Mouse (Mus musculus) G1E-ER4 (cell line): ENCODE measurements around the gene Trim65. TPM values are rescaled to one million over a fixed set of nuclear protein-coding genes. Genes with fewer than 3 reads are reported as not detected.

ENCODE experiments used
- GATA1 ChIP-seq: IDR thresholded peaks from one replicate; pipeline ENCODE4 v1.8.0; 2012; ENCODE audit warnings: low read length, inconsistent platforms
- polyA plus RNA-seq: library from polyadenylated mRNA; stranded (reverse); fragments of >175 nt; gene quantifications from 2 replicates; pipeline ENCODE4 v1.2.3, GENCODE M21; 2012

Gene Trim65
- polyA plus RNA-seq, 1 experiment, result not detected

- no peak for TF ChIP-seq GATA1
Observed at GRCm38 (mm10) chr11:116127156-116127980, 3.6 kb downstream of the Trim65 start, which contains the start of gene Trim47. Gene Trim47, minus strand, starts transcription at chr11:116127210.

DNA sequence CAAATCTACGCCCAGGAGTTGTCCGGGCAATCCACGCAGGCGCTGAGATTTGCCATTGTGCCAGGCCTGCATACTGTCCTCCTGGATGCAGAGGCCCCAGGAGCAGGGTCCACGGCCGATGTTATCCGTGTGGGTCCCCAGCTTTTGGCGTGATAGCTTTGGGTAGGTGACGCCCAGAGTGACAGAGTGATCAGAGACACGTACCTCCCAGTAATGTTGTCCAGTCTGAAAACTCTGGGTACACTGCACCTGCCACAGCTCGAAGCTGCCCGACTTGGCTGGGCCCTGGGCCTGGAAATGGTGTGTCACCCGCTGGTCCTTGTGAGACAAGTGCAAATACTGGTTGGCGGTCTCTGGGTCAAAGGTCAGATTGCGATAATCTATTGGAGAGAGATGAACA is 4.7 kb downstream of the Trim65 start:
- TF ChIP-seq GATA1, result no peak

GRCm38 (mm10) chr11:116117819-116118218 is 13.1 kb downstream of the Trim65 start:
- no peak for TF ChIP-seq GATA1

GRCm38 (mm10) chr11:116117241-116117640 is 13.7 kb downstream of the Trim65 start:
- no peak for TF ChIP-seq GATA1

- no peak for TF ChIP-seq GATA1
Observed at GRCm38 (mm10) chr11:116111611-116112203, 19.2 kb downstream of the Trim65 start.

DNA sequence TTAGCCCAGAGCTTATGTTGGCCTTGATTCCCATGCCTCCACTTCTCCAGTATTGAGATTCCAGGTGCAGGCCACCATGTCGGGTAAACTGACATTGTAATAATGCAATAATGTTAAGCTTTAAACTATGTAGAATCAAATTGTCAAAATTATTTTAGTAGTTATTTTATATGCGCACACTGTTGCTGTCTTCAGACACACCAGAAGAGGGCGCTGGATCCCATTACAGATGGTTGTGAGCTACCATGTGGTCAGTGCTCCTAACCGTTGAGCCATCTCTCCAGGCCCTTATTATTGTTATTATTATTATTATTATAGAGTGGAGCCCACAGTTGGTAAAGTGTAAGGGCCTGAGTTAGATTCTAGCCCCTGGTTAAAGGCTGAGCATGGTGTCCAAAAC is 19.9 kb downstream of the Trim65 start:
- no peak for TF ChIP-seq GATA1

- TF ChIP-seq GATA1, result no peak
Observed at GRCm38 (mm10) chr11:116110540-116110939, 20.4 kb downstream of the Trim65 start.

- TF ChIP-seq GATA1, result no peak
Observed at GRCm38 (mm10) chr11:116110131-116110530, 20.8 kb downstream of the Trim65 start.

GRCm38 (mm10) chr11:116109441-116110081 is 21.4 kb downstream of the Trim65 start:
- TF ChIP-seq GATA1, result no peak

DNA sequence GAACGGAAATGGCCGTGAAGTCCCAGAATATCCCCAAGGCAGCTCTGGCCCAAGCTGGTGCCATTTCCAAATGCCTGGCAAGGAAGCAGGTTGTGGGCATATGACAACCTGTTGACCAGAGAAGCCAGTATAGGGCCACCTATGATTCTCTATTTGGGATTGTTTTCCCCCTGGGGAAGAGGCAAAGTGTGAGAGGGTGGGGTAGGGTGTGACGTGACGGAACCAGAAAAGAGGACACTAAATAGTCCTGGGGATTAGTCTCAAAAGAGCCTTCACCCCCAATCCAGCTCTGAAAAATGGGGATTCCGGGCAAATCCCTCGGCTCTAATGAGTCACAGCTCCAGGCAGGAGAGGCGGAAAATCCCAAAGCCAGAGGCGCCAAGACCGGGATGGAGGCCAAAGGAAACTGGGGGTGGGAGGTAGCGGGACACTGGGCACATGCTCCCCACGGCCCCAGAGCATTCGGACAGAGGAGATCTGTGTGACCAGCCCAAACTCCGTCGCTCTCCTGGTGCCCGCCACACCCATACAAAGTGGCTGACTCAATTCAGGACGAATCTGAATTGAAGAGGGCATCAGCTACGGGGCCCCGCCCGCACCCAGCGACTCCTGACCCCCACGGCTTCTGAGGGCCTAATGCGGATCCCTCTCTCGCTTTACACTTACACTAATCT is 22.3 kb downstream of the Trim65 start:
- TF ChIP-seq GATA1, result no peak

DNA sequence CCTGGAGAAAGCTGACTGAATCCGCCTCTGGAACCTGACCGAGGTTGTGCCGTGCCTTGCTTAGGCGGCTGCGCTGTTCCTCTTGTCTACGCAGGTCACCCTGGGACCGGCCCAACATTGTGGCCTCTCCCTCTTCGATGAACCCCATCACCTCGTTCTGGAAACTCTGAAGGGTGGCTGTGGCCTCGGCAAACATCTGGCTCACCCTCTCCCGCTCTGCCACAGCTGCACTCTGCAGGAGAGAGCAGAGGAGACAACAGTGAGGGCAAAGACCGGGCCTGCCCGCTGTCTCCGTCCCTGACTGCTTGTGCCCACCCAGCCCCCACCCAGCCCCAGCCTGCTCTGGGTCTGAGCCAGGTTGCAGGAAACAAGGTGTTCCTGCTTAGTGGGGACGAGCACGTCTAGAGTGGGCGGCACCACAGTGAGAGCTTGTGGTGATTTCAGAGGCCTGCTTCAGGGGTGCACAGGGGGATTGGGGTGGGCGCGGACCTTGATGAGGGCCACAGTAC is 23.1 kb downstream of the Trim65 start:
- no peak for TF ChIP-seq GATA1

- TF ChIP-seq GATA1, result no peak
Observed at GRCm38 (mm10) chr11:116106963-116107776, 23.8 kb downstream of the Trim65 start.

DNA sequence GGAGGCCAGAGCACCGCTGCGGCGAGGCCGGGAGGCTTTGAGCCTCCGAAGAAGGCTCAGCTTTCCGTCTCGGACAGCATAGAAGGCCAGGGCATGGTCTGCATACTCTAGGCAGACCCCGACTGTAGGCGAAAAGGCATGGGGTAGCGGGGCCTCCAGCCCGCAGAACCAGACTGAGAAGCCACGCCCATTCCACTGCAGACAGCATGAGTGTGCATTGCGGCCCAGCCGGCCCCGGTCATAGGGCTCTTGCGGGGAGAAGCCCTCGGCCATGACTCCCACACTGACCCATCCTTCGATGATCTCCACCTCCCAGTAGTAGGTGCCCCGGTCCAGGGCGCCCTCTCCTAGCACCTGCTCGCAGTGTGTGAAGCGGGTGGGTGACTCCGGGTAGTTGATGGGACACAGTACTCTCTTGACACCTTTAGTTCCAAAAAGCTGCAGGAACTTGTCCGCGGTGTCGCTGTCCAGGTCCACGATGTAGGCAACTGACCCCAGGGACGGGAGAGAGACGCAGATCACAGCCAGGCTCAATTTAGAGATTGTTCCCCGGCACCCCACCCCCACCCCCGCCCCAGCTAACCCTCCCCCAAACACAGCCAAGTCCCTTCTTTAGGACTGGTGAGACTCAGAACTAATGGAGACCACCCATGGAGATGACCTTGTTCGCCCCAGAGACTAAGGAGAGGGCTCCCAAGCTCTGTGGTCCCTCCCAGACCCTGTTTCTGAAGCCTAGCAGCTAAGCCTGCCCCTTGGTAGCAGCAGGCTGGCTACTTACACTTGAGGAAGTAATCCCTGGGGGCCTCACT is 24.6 kb downstream of the Trim65 start:
- TF ChIP-seq GATA1, result no peak

DNA sequence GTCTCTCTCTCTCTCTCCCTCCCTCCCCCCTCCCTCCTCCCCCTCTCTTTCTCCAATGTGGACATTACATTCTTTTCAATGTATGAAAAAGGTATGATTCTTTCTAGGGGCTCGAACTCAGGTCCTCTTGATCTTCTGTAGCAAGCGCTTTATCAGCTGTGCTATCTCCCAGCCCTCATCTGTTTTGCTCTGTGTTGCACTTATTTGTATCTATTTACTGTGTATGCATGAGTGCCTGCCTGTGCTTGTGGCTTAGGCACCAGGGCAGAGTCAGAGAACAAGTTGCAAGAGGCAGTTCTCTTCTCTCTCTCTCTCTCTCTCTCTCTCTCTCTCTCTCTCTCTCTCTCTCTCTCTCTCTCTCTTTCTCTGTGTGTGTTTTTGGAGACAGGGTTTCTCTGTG is 25.9 kb downstream of the Trim65 start:
- TF ChIP-seq GATA1, result no peak
